8 mouse cellular contexts compared by ENCODE assay signal in genomic region chr13:73847465-73847836, GRCm38 (mm10). TPM values are rescaled to one million over a fixed set of nuclear protein-coding genes. Genes with fewer than 3 reads are reported as not detected.
DNase-seq lines count a peak whose midpoint lies in the region; ATAC-seq and TF ChIP-seq lines count a peak whose summit lies in the region.

Gene Nkd2 (minus strand): TSS chr13:73847631.

- H3K4me1 ChIP-seq in ES-Bruce4 (ENCODE audit: control insufficient read depth, insufficient read depth, low read length), result no peaks in the 10 kb centered on the region
- peaks cover 8% of the 10 kb centered on the region for H3K4me1 ChIP-seq in liver, postnatal 0 days (ENCODE audit: insufficient read depth)
- H3K4me1 ChIP-seq in neural tube, embryonic 15.5 days, result peaks cover 10% of the 10 kb centered on the region; the same call in 1 of the 2 replicates

- no peaks in the 10 kb centered on the region for H3K9me3 ChIP-seq in ES-Bruce4 (replicated peaks; ENCODE audit: control insufficient read depth, insufficient read depth, low read length, poor library complexity, severe bottlenecking)
- no peaks in the 10 kb centered on the region for H3K9me3 ChIP-seq in liver, postnatal 0 days (ENCODE audit: low read length)
- H3K9me3 ChIP-seq in neural tube, embryonic 15.5 days (replicated peaks), result no peaks in the 10 kb centered on the region

- peaks cover 3% of the 10 kb centered on the region for H3K27me3 ChIP-seq in ES-Bruce4 (ENCODE audit: control insufficient read depth, insufficient read depth, low read length, poor library complexity, severe bottlenecking)
- peaks cover 37% of the 10 kb centered on the region for H3K27me3 ChIP-seq in liver, postnatal 0 days (ENCODE audit: insufficient read depth, low read length)
- peaks cover 12% of the 10 kb centered on the region; the same call in 1 of the 2 replicates for H3K27me3 ChIP-seq in neural tube, embryonic 15.5 days (replicated peaks)

- peak; percentile 93 for ATAC-seq in frontal cortex, adult (ENCODE audit: low TSS enrichment)
- ATAC-seq in liver, postnatal 0 days, result peak; percentile 41; the same call in 1 of the 2 replicates
- ATAC-seq in neural tube, embryonic 15.5 days (ENCODE audit: low FRiP score), result peak; percentile 90

- peak; percentile 5 for DNase-seq in cerebellum, adult 8-10 months
- peak; percentile 92 for DNase-seq in heart, postnatal 4 days
- DNase-seq in layer of hippocampus, adult 18-20 months (ENCODE audit: low spot score in 2 of 2), result peak; percentile 42 to 78
- peak; percentile 80 for DNase-seq in liver, postnatal 0 days
- DNase-seq in testis, postnatal 14 days (ENCODE audit: low spot score), result peak; percentile 78

- no peaks in the 10 kb centered on the region for H3K36me3 ChIP-seq in ES-Bruce4 (ENCODE audit: control insufficient read depth, insufficient read depth, low read length, poor library complexity, severe bottlenecking)
- no peaks in the 10 kb centered on the region for H3K36me3 ChIP-seq in liver, postnatal 0 days (replicated peaks; ENCODE audit: insufficient read depth, low read length)
- no peaks in the 10 kb centered on the region for H3K36me3 ChIP-seq in neural tube, embryonic 15.5 days

- no peak for TF ChIP-seq EP300 in ES-Bruce4 (IDR thresholded peaks at IDR 0.05; ENCODE audit: insufficient read depth, low read depth, low read length)
- TF ChIP-seq EP300 in liver, postnatal 0 days (IDR thresholded peaks at IDR 0.05; ENCODE audit: low read depth), result no peak

- H3K4me3 ChIP-seq in ES-Bruce4 (ENCODE audit: low read depth, low read length), result peak within 1 kb of the TSS; percentile 92
- peak within 1 kb of the TSS; percentile 57 for H3K4me3 ChIP-seq in liver, postnatal 0 days (ENCODE audit: low read depth, low read length)
- peak within 1 kb of the TSS; percentile 66 for H3K4me3 ChIP-seq in neural tube, embryonic 15.5 days (replicated peaks)

- peak within 1 kb of the TSS; percentile 85 for H3K9ac ChIP-seq in ES-Bruce4 (ENCODE audit: low read depth, poor library complexity, severe bottlenecking)
- 0 out of 2 replicates have a peak within 1 kb of the TSS, but pooled peaks have one; percentile 50 for H3K9ac ChIP-seq in liver, postnatal 0 days (replicated peaks)
- H3K9ac ChIP-seq in neural tube, embryonic 15.5 days (replicated peaks), result peak within 1 kb of the TSS; percentile 69

- TF ChIP-seq CTCF in ES-Bruce4 (IDR thresholded peaks at IDR 0.05; ENCODE audit: low read depth, low read length), result peak; percentile 58
- peak; percentile 63 for TF ChIP-seq CTCF in liver, postnatal 0 days (IDR thresholded peaks at IDR 0.05; ENCODE audit: low read depth)

- H3K4me2 ChIP-seq in liver, postnatal 0 days (ENCODE audit: low read depth, low read length), result peak within 1 kb of the TSS; percentile 83
- H3K4me2 ChIP-seq in neural tube, embryonic 15.5 days, result peak within 1 kb of the TSS; percentile 91

- no peak for TF ChIP-seq POLR2A in ES-Bruce4 (IDR thresholded peaks at IDR 0.05; ENCODE audit: insufficient read depth, low read length)

- 2% methylated on average over 37 of the region's 38 CpGs for WGBS in liver, postnatal 0 days (ENCODE audit: insufficient replicate concordance)
- WGBS in neural tube, embryonic 15.5 days, result 1% methylated on average over 38 of the region's 38 CpGs

- no peak within 1 kb of the TSS for H3K27ac ChIP-seq in ES-Bruce4 (ENCODE audit: insufficient read depth, low read length)
- H3K27ac ChIP-seq in liver, postnatal 0 days (ENCODE audit: low read depth), result no peak within 1 kb of the TSS
- H3K27ac ChIP-seq in neural tube, embryonic 15.5 days (replicated peaks), result no peak within 1 kb of the TSS

RNA-seq across cellular contexts. Expression of gene Nkd2, which starts in this region (rescaled TPM):
- 2.9 and 3.2 TPM in 2 replicates for polyA plus RNA-seq in ES-Bruce4 (2011; ENCODE audit: insufficient read depth, insufficient read length, low read depth, missing spikeins)
- total RNA-seq in heart, postnatal 4 days (2021), result 1 to 10 TPM; 9.2 to 9.7 TPM
- total RNA-seq in layer of hippocampus, adult 18-20 months (2021), result 1 to 10 TPM; 7.4 to 8.5 TPM
- polyA plus RNA-seq in liver, postnatal 0 days (2015; fragmentation: Nextera tagmentation; extraction: Ambion mirVana), result 0.13 and 0.15 TPM in 2 replicates
- 12.2 and 12.7 TPM in 2 replicates for polyA plus RNA-seq in neural tube, embryonic 15.5 days (2015; fragmentation: Nextera tagmentation; extraction: Ambion mirVana)

Comparison
In these comparisons a context has a peak if more than half of its experiments do, and no peak if none do; other contexts are left out.
1. Peak in DNase-seq, ATAC-seq, H3K4me3 ChIP-seq, H3K9ac ChIP-seq and H3K4me2 ChIP-seq in liver, postnatal 0 days; RNA of the gene not detected or under 1 TPM.
2. DNase-seq: peak in every context shown above with its lines; median percentile 92 in heart, postnatal 4 days; 80 in liver, postnatal 0 days; 78 in testis, postnatal 14 days; 60 in layer of hippocampus, adult 18-20 months; 5 in cerebellum, adult 8-10 months.
3. ATAC-seq: peak in every context shown above with its lines; median percentile 93 in frontal cortex, adult; 90 in neural tube, embryonic 15.5 days; 41 in liver, postnatal 0 days.